Mouse (Mus musculus): ENCODE measurements around the gene Gm20441. TPM values are rescaled to one million over a fixed set of nuclear protein-coding genes. Genes with fewer than 3 reads are reported as not detected.

Gene Gm20441
- total and polyA plus RNA-seq, 2 experiments = 0.80 TPM; not detected in 1

DNA sequence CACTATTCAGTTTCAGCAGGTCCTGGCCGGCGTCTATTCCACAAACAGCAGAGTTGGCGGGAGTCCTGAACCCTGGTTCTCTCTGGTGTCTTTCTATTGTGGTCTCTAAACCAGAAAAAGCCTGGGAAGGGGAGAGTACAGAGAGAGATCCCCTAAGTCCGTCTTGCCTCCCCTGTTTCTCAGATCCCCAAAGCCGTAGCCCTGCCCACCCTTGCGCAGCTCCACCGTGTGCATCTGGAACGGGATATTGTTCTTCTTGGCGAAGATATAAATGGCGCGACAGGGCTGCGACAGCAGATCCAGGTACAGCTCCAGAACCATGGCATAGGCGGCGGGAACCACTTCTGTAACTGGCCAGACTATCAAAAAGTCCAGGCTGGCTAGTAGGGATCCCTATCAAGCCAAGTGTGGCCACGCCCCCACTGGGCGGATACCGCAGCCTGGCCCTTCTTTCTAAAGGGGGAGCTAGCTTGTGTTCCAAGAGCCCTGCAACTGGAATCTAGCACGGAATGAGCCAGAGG lies 17.5 kb upstream of the Gm20441 start, which contains the start of gene Gstt1:
Gstt1 (minus strand) TSS at position 409 of the 521 bp plus-strand sequence.
- H3K27me3 ChIP-seq (ENCODE audit: control insufficient read depth, insufficient read depth, low read length) = no peaks in the 10 kb centered on the region
- TF ChIP-seq CTCF (IDR thresholded peaks at IDR 0.05; ENCODE audit: low read depth, low read length) = no peak
- TF ChIP-seq POLR2A (IDR thresholded peaks at IDR 0.05; ENCODE audit: extremely low read depth, insufficient read depth, low read length) = peak; percentile 81; the same call in 1 of the 2 replicates
- peaks cover 12% of the 10 kb centered on the region; the same call in 1 of the 2 replicates for H3K79me2 ChIP-seq (ENCODE audit: control insufficient read depth, insufficient read depth, low read length)
- under 1% methylated on average over 18 of the region's 18 CpGs for WGBS
- DNase-seq (ENCODE audit: extremely low read depth, low read depth, low spot score) = peak; percentile 75
- no peaks in the 10 kb centered on the region for H3K36me3 ChIP-seq (ENCODE audit: control insufficient read depth, insufficient read depth, low read length)
- peak within 1 kb of the TSS; percentile 81 for H3K27ac ChIP-seq (replicated peaks; ENCODE audit: insufficient read depth, low read depth, low read length)
- peaks cover 20% of the 10 kb centered on the region for H3K4me1 ChIP-seq (ENCODE audit: control insufficient read depth, insufficient read depth, low read length)
- H3K4me3 ChIP-seq (ENCODE audit: insufficient read depth, low read depth, low read length) = peak within 1 kb of the TSS; percentile 52
- peak within 1 kb of the TSS; percentile 75 for H3K9ac ChIP-seq (ENCODE audit: low read depth, low read length)

DNA sequence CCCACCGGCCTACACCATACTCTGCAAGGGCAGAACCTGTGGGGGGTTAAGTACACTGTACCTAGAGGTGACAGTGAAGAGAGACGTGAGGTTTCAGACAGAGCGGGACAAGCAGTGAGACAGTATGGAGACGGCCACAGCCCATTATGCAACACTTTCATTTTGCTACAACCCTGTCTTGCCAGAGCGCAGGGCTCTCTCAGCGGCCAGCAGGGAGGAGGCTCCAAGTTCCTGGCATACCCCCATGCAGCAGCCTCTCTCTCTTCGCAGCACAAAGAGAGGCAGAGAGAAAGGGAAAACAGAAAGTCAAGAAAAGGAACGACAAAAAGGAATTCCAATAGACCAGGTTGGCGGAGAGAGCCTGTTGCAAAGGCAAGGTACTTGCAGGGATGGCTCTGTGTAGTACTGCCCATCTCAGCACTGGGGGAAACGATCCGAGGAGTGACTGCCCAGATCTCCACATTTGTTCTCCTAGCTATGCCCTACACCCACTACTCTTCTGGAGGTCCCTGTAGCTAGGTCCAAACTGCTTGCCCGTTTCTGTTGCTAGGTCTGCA lies 16.9 kb upstream of the Gm20441 start:
- Histone ChIP-seq H3K36me3 (ENCODE audit: control insufficient read depth, insufficient read depth, low read length) (no peaks in the 10 kb centered on the region), H3K79me2 (ENCODE audit: control insufficient read depth, insufficient read depth, low read length) (peaks cover 12% of the 10 kb centered on the region; the same call in 1 of the 2 replicates), H3K9ac (ENCODE audit: low read depth, low read length) (peak overlapping the region; percentile 75), H3K4me3 (ENCODE audit: insufficient read depth, low read depth, low read length) (peak overlapping the region; percentile 52), H3K27ac (replicated peaks; ENCODE audit: insufficient read depth, low read depth, low read length) (peak overlapping the region; percentile 81), H3K4me1 (ENCODE audit: control insufficient read depth, insufficient read depth, low read length) (peaks cover 24% of the 10 kb centered on the region), H3K27me3 (ENCODE audit: control insufficient read depth, insufficient read depth, low read length) (no peaks in the 10 kb centered on the region)
- TF ChIP-seq CTCF (IDR thresholded peaks at IDR 0.05; ENCODE audit: low read depth, low read length) = 0 out of 2 replicates have a peak, but pooled peaks have one; percentile 6
- 0 out of 2 replicates have a peak, but pooled peaks have one; percentile 17 for TF ChIP-seq POLR2A (IDR thresholded peaks at IDR 0.05; ENCODE audit: extremely low read depth, insufficient read depth, low read length)
- WGBS = 3% methylated on average over 12 of the region's 12 CpGs
- DNase-seq (ENCODE audit: extremely low read depth, low read depth, low spot score) = peak; percentile 75

DNA sequence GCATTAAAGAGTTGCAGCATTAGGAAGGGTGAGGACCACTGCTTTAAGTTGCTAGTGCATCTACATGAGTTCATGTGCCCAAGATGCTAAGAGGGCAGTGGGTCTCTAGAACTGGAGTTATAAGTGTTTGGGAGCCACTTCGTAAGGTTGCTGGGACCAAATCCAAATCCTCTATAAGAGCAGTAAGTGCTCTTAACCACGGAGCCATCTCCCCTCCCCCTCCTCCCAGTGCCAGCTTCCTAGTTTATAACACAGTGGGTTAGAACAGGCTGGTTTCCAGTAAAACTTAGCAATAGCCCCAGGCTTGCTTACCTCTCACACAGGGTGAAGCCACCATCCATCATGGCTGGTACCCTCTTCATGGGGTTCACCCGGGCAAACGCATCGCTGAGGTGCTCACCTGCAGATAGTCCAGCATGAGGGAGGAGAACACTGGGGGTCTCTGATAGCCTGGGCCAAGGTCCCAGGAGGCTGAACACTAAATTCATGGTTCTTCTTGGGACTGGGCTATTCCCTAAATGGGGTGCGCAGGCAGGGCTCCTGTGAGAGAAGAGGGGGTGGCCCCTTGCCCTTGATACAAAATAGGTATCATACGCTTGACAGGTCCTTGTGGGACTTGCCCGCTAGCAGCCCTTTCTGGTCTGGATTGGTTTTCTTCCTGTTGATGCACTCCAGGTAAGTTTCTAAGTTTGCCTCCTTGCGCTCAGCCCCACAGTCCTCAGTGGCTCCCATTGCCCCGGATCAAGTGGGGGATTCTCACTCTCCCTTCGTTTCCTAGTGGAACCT lies 16.2 kb upstream of the Gm20441 start:
- Histone ChIP-seq H3K27ac (replicated peaks; ENCODE audit: insufficient read depth, low read depth, low read length) (peak overlapping the region; percentile 38), H3K79me2 (ENCODE audit: control insufficient read depth, insufficient read depth, low read length) (peaks cover 12% of the 10 kb centered on the region; the same call in 1 of the 2 replicates), H3K4me1 (ENCODE audit: control insufficient read depth, insufficient read depth, low read length) (peaks cover 25% of the 10 kb centered on the region), H3K9ac (ENCODE audit: low read depth, low read length) (peak overlapping the region; percentile 71), H3K36me3 (ENCODE audit: control insufficient read depth, insufficient read depth, low read length) (no peaks in the 10 kb centered on the region), H3K4me3 (ENCODE audit: insufficient read depth, low read depth, low read length) (peak overlapping the region; percentile 52), H3K27me3 (ENCODE audit: control insufficient read depth, insufficient read depth, low read length) (no peaks in the 10 kb centered on the region)
- TF ChIP-seq POLR2A (IDR thresholded peaks at IDR 0.05; ENCODE audit: extremely low read depth, insufficient read depth, low read length) (no peak), CTCF (IDR thresholded peaks at IDR 0.05; ENCODE audit: low read depth, low read length) (no peak)
- WGBS = 25% methylated on average over 11 of the region's 11 CpGs
- no peak for DNase-seq (ENCODE audit: extremely low read depth, low read depth, low spot score)

GRCm38 (mm10) chr10:75794880-75795279 lies 14.1 kb upstream of the Gm20441 start:
- TF ChIP-seq POLR2A (IDR thresholded peaks at IDR 0.05; ENCODE audit: extremely low read depth, insufficient read depth, low read length) (no peak), CTCF (IDR thresholded peaks at IDR 0.05; ENCODE audit: low read depth, low read length) (no peak)
- peaks cover 29% of the 10 kb centered on the region for H3K4me1 ChIP-seq (ENCODE audit: control insufficient read depth, insufficient read depth, low read length)
- H3K4me3 ChIP-seq (ENCODE audit: insufficient read depth, low read depth, low read length) = no peak overlapping the region; the same call in 1 of the 2 replicates
- H3K27ac ChIP-seq (replicated peaks; ENCODE audit: insufficient read depth, low read depth, low read length) = peak overlapping the region; percentile 86
- H3K9ac ChIP-seq (ENCODE audit: low read depth, low read length) = peak overlapping the region; percentile 69
- H3K79me2 ChIP-seq (ENCODE audit: control insufficient read depth, insufficient read depth, low read length) = peaks cover 12% of the 10 kb centered on the region; the same call in 1 of the 2 replicates
- DNase-seq (ENCODE audit: extremely low read depth, low read depth, low spot score) = peak; percentile 97
- H3K27me3 ChIP-seq (ENCODE audit: control insufficient read depth, insufficient read depth, low read length) = no peaks in the 10 kb centered on the region
- H3K36me3 ChIP-seq (ENCODE audit: control insufficient read depth, insufficient read depth, low read length) = no peaks in the 10 kb centered on the region
- WGBS = 13% methylated on average over 3 of the region's 3 CpGs

DNA sequence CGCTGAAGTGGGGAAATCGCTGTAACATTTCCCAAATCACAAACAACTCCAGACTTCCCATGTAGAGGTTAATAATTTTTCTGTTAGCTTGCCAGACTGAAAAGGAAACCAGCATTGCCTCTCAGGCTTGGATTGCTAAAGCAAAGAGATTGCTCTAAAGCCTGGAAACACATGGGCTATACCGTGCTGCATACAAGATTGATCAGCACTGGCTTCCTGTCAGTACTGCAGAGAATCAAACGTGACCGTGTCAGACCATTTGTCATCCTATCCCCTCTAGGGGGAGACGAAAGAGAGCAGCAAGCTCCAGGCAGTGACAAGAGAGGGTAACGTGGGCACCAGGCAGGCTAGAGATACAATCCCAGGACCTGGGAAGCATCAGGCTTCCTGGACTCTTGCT lies 10.0 kb upstream of the Gm20441 start:
- Histone ChIP-seq H3K4me3 (ENCODE audit: insufficient read depth, low read depth, low read length) (no peak overlapping the region), H3K36me3 (ENCODE audit: control insufficient read depth, insufficient read depth, low read length) (peaks cover 7% of the 10 kb centered on the region; the same call in 1 of the 2 replicates), H3K9ac (ENCODE audit: low read depth, low read length) (peak overlapping the region; percentile 35), H3K79me2 (ENCODE audit: control insufficient read depth, insufficient read depth, low read length) (peaks cover 9% of the 10 kb centered on the region; the same call in 1 of the 2 replicates), H3K27ac (replicated peaks; ENCODE audit: insufficient read depth, low read depth, low read length) (peak overlapping the region; percentile 83), H3K27me3 (ENCODE audit: control insufficient read depth, insufficient read depth, low read length) (no peaks in the 10 kb centered on the region), H3K4me1 (ENCODE audit: control insufficient read depth, insufficient read depth, low read length) (peaks cover 40% of the 10 kb centered on the region)
- WGBS = 5% methylated on average over 7 of the region's 7 CpGs
- TF ChIP-seq CTCF (IDR thresholded peaks at IDR 0.05; ENCODE audit: low read depth, low read length) = no peak
- DNase-seq (ENCODE audit: extremely low read depth, low read depth, low spot score) = peak; percentile 67
